Mouse (Mus musculus): ENCODE data around the gene Slc38a4.

- TF ChIP-seq CTCF (IDR thresholded peaks at IDR 0.05; ENCODE audit: low read depth, low read length), result no peak
- no peak for TF ChIP-seq POLR2A (IDR thresholded peaks at IDR 0.05; ENCODE audit: insufficient read depth, low read length)
Observed at GRCm38 (mm10) chr15:96973370-96973769, 82.4 kb downstream of the Slc38a4 start.

Data from ES-Bruce4 (cell line).